In genomic region chr7:121035161-121035721, GRCm38 (mm10) we compare ENCODE assay signal across 8 mouse cellular contexts. TPM values are rescaled to one million over a fixed set of nuclear protein-coding genes. Genes with fewer than 3 reads are reported as not detected.
DNase-seq lines count a peak whose midpoint lies in the region; ATAC-seq and TF ChIP-seq lines count a peak whose summit lies in the region.

No protein-coding gene starts in this region.

- peak overlapping the region; percentile 90 for H3K27ac ChIP-seq in liver, postnatal 0 days (ENCODE audit: low read depth)
- H3K27ac ChIP-seq in neural tube, embryonic 12.5 days: peak overlapping the region; percentile 97

- H3K4me2 ChIP-seq in liver, postnatal 0 days (ENCODE audit: low read depth, low read length): peak overlapping the region; percentile 76
- H3K4me2 ChIP-seq in neural tube, embryonic 12.5 days (replicated peaks): peak overlapping the region; percentile 78

- peak overlapping the region; percentile 96 for H3K4me3 ChIP-seq in liver, postnatal 0 days (ENCODE audit: low read depth, low read length)
- H3K4me3 ChIP-seq in neural tube, embryonic 12.5 days: peak overlapping the region; percentile 96

- H3K9ac ChIP-seq in liver, postnatal 0 days (replicated peaks): peak overlapping the region; percentile 95
- peak overlapping the region; percentile 98 for H3K9ac ChIP-seq in neural tube, embryonic 12.5 days

- TF ChIP-seq CTCF in liver, postnatal 0 days (IDR thresholded peaks at IDR 0.05; ENCODE audit: low read depth): no peak

- no peaks in the 10 kb centered on the region for H3K36me3 ChIP-seq in liver, postnatal 0 days (replicated peaks; ENCODE audit: insufficient read depth, low read length)
- no peaks in the 10 kb centered on the region for H3K36me3 ChIP-seq in neural tube, embryonic 12.5 days

- peak; percentile 38; the same call in 1 of the 2 replicates for ATAC-seq in cerebellum, adult (ENCODE audit: insufficient number of reproducible peaks, low FRiP score, low TSS enrichment)
- ATAC-seq in liver, postnatal 0 days: peak; percentile 16; the same call in 1 of the 2 replicates
- ATAC-seq in neural tube, embryonic 12.5 days (ENCODE audit: low FRiP score, low read depth): peak; percentile 54; the same call in 1 of the 2 replicates

- WGBS in liver, postnatal 0 days (ENCODE audit: insufficient replicate concordance): 1% methylated on average over 23 of the region's 24 CpGs
- WGBS in neural tube, embryonic 12.5 days: under 1% methylated on average over 24 of the region's 24 CpGs

- no peak for DNase-seq in cerebellum, adult 11 months
- peak; percentile 32 to 36 for DNase-seq in B cell, adult 2 months
- DNase-seq in brain, adult 2 months (ENCODE audit: low read depth, low spot score): peak; percentile 36
- peak; percentile 43 for DNase-seq in forelimb bud, embryonic 11.5 days (ENCODE audit: low read depth, low spot score)
- peak; percentile 30 for DNase-seq in hindlimb bud, embryonic 11.5 days (ENCODE audit: extremely low spot score, low read depth, low spot score)
- DNase-seq in liver, postnatal 0 days: no peak

- H3K4me1 ChIP-seq in liver, postnatal 0 days (ENCODE audit: insufficient read depth): peaks cover 14% of the 10 kb centered on the region
- peaks cover 27% of the 10 kb centered on the region for H3K4me1 ChIP-seq in neural tube, embryonic 12.5 days

- no peaks in the 10 kb centered on the region for H3K27me3 ChIP-seq in liver, postnatal 0 days (ENCODE audit: insufficient read depth, low read length)
- no peaks in the 10 kb centered on the region for H3K27me3 ChIP-seq in neural tube, embryonic 12.5 days (replicated peaks)

- no peaks in the 10 kb centered on the region for H3K9me3 ChIP-seq in liver, postnatal 0 days (ENCODE audit: low read length)
- no peaks in the 10 kb centered on the region for H3K9me3 ChIP-seq in neural tube, embryonic 12.5 days

- TF ChIP-seq EP300 in liver, postnatal 0 days (IDR thresholded peaks at IDR 0.05; ENCODE audit: low read depth): no peak

RNA-seq across cellular contexts. Expression of gene Mettl9, which starts 1.0 kb away (rescaled TPM):
- 34.9 and 36.4 TPM in 2 replicates for polyA plus RNA-seq in liver, postnatal 0 days (2015; fragmentation: Nextera tagmentation; extraction: Ambion mirVana)
- polyA plus RNA-seq in neural tube, embryonic 12.5 days (2016; fragmentation: Nextera tagmentation; extraction: Ambion mirVana): 219 and 227 TPM in 2 replicates

RNA-seq across cellular contexts. Expression of gene Igsf6, which starts 39.1 kb away (rescaled TPM):
- polyA plus RNA-seq in liver, postnatal 0 days (2015; fragmentation: Nextera tagmentation; extraction: Ambion mirVana): 12.4 and 14.6 TPM in 2 replicates
- polyA plus RNA-seq in neural tube, embryonic 12.5 days (2016; fragmentation: Nextera tagmentation; extraction: Ambion mirVana): 0.79 and 1.2 TPM in 2 replicates

RNA-seq across cellular contexts. Expression of gene Otoa, which starts 46.2 kb away (rescaled TPM):
- polyA plus RNA-seq in liver, postnatal 0 days (2015; fragmentation: Nextera tagmentation; extraction: Ambion mirVana): 0.04 TPM in 1 of 2 replicates, not detected in the other
- polyA plus RNA-seq in neural tube, embryonic 12.5 days (2016; fragmentation: Nextera tagmentation; extraction: Ambion mirVana): 0.18 and 0.22 TPM in 2 replicates

RNA-seq across cellular contexts. Expression of gene Mfsd13b, which starts 52.9 kb away (rescaled TPM):
- polyA plus RNA-seq in liver, postnatal 0 days (2015; fragmentation: Nextera tagmentation; extraction: Ambion mirVana): 0.08 TPM in 1 of 2 replicates, not detected in the other
- 0.20 TPM in 1 of 2 replicates, not detected in the other for polyA plus RNA-seq in neural tube, embryonic 12.5 days (2016; fragmentation: Nextera tagmentation; extraction: Ambion mirVana)

RNA-seq across cellular contexts. Expression of gene Cdr2, which starts 53.1 kb away (rescaled TPM):
- polyA plus RNA-seq in liver, postnatal 0 days (2015; fragmentation: Nextera tagmentation; extraction: Ambion mirVana): 18.1 and 21.2 TPM in 2 replicates
- polyA plus RNA-seq in neural tube, embryonic 12.5 days (2016; fragmentation: Nextera tagmentation; extraction: Ambion mirVana): 17.0 and 18.8 TPM in 2 replicates

Comparison
In these comparisons a context has a peak if more than half of its experiments do, and no peak if none do; other contexts are left out.
1. DNase-seq: peak in B cell, adult 2 months (2 of 2), brain, adult 2 months (single experiment), forelimb bud, embryonic 11.5 days (single experiment) and hindlimb bud, embryonic 11.5 days (single experiment); none in cerebellum, adult 11 months (single experiment) and liver, postnatal 0 days (single experiment).
2. Peak in every context shown above with its lines, with median percentiles within 50 percentile points of each other: ATAC-seq.